Mouse (Mus musculus) stomach, postnatal 0 days (tissue): Measurements from ENCODE around the gene Tmem37.

Experiments
- CTCF ChIP-seq: IDR thresholded peaks from 2 replicates; pipeline ENCODE4 v1.5.1; 2016; ENCODE audit warnings: antibody characterized with exemption, low read depth, mild to moderate bottlenecking, moderate library complexity
- EP300 ChIP-seq: optimal IDR thresholded peaks from 2 replicates; pipeline ENCODE3; 2016; ENCODE audit warnings: antibody characterized with exemption

DNA sequence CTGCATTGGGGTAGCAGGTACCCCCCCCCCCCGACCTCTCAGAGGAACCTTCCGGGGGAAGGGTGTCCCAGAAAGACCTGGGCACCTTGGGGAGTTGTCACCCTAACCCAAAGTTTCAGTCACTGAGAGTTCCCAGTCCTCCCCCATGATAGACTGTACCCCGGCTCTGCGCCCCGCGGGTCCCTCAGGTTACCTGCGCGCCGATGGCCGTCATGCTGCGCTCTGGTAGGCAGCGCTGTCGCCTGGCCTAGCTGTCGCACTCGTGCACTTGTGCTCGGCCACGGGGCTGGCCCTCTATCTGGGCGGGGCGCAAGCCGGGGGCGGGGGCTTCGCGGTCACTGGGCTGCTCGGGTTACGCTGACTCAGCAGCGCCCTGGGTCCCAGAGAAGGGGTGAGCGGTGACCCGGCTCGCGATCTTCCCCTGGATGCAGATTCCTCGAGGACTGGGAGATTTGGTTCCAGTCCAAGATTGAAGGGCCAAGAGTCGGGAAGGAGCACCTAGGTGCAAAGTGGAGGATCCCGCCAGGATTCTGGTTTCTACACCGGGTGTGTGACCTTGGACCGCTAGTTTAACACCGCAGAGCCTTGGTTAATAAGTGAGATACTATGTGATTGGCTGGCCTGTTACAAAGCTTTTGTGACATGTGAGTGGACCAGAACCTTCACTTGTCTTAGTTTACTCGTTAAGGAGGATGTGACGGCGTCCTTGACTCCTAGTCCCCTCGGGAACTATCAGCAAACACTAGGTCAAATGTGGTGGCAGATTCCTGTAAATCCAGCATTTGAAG, at the start of gene Tmem37:
- peak; percentile 5; the same call in 1 of the 2 replicates for TF ChIP-seq CTCF
- no peak for TF ChIP-seq EP300
